Mouse (Mus musculus) C2C12 (cell line): Measurements from ENCODE around the gene Pccb.

ENCODE experiments used
- CEBPB ChIP-seq: IDR thresholded peaks from one replicate; pipeline ENCODE4 v1.6.1; 2011; ENCODE audit warnings: low read depth, mild to moderate bottlenecking, control low read depth, moderate library complexity
- CTCF ChIP-seq: IDR thresholded peaks from one replicate; pipeline ENCODE4 v1.5.1; 2011; ENCODE audit not compliant: control insufficient read depth, insufficient read depth, insufficient read length
- FOSL1 ChIP-seq: IDR thresholded peaks from one replicate; pipeline ENCODE4 v1.8.0; 2011; ENCODE audit warnings: mild to moderate bottlenecking, low read length; ENCODE audit not compliant: poor library complexity, insufficient read depth, severe bottlenecking
- MAX ChIP-seq: IDR thresholded peaks from one replicate; pipeline ENCODE4 v1.6.1; 2011; ENCODE audit warnings: mild to moderate bottlenecking, control low read depth
- MYOD1 ChIP-seq: IDR thresholded peaks from one replicate; pipeline ENCODE4 v1.6.1; 2011; ENCODE audit warnings: low read depth; ENCODE audit not compliant: control insufficient read depth, insufficient read length
- MYOG ChIP-seq: IDR thresholded peaks from one replicate; pipeline ENCODE4 v1.6.1; 2011; ENCODE audit not compliant: control insufficient read depth, insufficient read length; ENCODE audit errors: extremely low read depth
- USF1 ChIP-seq: IDR thresholded peaks from one replicate; pipeline ENCODE4 v1.6.1; 2011; ENCODE audit warnings: low read depth, mild to moderate bottlenecking, control low read depth, moderate library complexity

DNA sequence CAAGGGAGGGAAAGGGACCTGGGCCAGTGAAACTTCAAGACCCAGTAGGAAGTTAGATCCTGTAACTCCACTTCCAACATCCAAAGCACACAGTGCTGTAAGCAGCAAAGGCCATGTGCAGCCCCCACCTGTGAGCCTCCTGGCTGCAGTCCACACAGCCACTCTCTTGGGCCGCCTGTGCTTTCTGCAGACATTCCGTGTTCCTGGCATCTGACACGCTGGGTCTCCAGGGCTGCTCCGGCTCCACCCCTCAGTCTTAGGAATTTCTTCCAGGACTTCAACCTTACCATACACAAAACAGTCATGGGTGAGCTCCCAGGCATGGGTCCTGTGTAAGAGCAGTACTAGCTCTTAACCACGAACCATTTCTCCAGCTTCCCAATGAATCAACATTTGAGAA is 55.4 kb downstream of the Pccb start:
- TF ChIP-seq MYOD1 (no peak), CTCF (no peak), MAX (no peak), USF1 (no peak), FOSL1 (no peak), MYOG (no peak), CEBPB (no peak)
